Mouse (Mus musculus): Measurements from ENCODE around the gene Eif4g1.

DNA sequence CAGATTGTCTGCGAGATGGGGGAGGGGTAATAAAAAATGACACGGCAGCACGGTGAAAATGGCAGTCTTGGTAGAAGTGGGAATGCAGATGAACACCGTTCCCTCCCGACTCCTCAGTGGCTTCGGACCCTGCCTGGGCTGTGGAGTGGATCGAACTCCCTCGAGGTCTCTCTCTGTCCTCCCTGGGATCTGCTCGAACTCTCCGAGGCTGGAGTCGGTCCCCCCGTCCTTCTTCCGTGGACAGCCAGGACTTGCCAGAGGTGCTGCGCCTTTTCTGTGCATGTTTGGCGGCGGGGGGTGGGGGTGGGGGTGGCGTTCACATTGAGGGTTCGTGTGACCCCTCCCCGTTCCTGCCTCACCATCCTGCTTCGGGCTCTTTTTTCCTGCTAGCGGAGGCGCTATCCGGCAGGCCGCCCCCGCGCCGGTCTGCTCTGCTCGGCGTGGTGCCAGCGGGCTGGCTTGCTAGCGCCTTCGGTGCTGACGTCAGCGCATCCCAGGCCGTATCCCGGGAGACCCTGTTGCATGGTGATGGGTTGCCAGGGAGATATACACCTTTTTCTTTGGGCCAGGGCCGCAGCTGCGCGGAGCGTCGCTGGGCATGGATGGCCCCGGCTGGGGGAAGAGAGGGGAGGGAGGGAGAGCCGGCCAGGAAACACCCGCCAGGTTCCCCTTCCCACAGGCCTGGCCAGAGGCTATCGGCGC, 27.7 kb downstream of the Eif4g1 start:
- no peak for TF ChIP-seq CTCF (IDR thresholded peaks at IDR 0.05; ENCODE audit: low read depth)
- TF ChIP-seq EP300 (IDR thresholded peaks at IDR 0.05; ENCODE audit: low read depth), result no peak
